Mouse (Mus musculus): ENCODE data around the gene Lrp6.

DNA sequence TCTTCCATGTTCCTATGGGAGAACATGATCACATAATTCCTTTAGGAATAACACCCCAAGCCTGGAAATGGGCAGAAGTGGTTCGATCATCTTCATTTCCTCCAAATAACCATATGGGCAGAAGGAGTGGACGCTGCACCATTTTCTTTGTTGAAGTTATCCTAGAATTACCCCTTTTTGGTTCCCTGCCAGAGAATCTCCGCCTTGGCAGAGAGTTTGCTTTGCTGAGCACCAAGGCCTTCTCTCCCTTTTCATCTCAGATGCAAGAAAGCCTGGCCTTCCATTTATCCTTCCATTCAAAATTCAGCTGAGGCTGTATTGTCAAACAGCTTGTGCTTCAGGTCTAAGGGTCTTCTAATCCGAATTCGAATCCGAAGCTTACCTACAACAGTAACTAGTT, 144.8 kb downstream of the Lrp6 start:
- TF ChIP-seq POLR2A (IDR thresholded peaks at IDR 0.05; ENCODE audit: insufficient read length, low read depth), result no peak
- TF ChIP-seq USF1 (IDR thresholded peaks at IDR 0.05; ENCODE audit: low read depth), result no peak

Measured in myocyte (in vitro differentiated cells).